In the genomic region with DNA sequence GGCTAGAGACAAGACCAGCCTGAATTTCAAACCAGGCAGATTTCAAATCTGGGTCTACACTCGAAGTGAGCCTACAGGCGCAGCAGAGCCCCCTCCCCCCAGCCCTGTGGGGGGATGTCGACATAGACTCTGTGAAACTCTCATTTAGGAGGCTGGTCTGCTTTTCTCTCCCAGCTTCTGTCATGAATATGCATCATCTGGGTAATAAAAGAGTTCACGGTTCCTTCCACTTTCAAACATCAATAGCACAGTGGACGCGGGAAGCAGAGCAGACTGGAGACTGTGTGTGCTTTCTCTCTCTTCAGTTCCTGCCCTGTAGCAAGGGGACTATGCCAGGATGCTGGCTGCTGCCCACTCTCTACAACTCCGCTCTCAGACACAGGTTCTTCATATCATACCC, we compare ENCODE assay signal across 9 mouse cellular contexts. TPM values are rescaled to one million over a fixed set of nuclear protein-coding genes. Genes with fewer than 3 reads are reported as not detected.
DNase-seq lines count a peak whose midpoint lies in the region; ATAC-seq and TF ChIP-seq lines count a peak whose summit lies in the region.
"Had no signal": no experiment of that assay in that cellular context is flagged by ENCODE, and none has a peak within 500 bp of the region (broad histone marks: within the 10 kb centered on the region; RNA-seq: fewer than 3 reads in every experiment).

No protein-coding gene starts in this region.

- H3K9me3 ChIP-seq in forebrain, embryonic 15.5 days, result no peaks in the 10 kb centered on the region
- H3K9me3 ChIP-seq in midbrain, embryonic 13.5 days, result no peaks in the 10 kb centered on the region

- 0 out of 2 replicates have a peak, but pooled peaks cover 4% of the 10 kb centered on the region for H3K36me3 ChIP-seq in forebrain, embryonic 15.5 days
- peaks cover 23% of the 10 kb centered on the region for H3K36me3 ChIP-seq in midbrain, embryonic 13.5 days

- H3K4me3 ChIP-seq in layer of hippocampus, adult 2 months, result no peak overlapping the region
- no peak overlapping the region for H3K4me3 ChIP-seq in cortical plate, adult 2 months (ENCODE audit: insufficient read depth, low read length)
- H3K4me3 ChIP-seq in forebrain, embryonic 15.5 days, result 0 out of 2 replicates have a peak overlapping the region, but pooled peaks have one; percentile 10
- 0 out of 2 replicates have a peak overlapping the region, but pooled peaks have one; percentile 10 for H3K4me3 ChIP-seq in midbrain, embryonic 13.5 days (replicated peaks)

- 4% methylated on average over 7 of the region's 7 CpGs for WGBS in forebrain, embryonic 15.5 days
- 6% methylated on average over 7 of the region's 7 CpGs for WGBS in midbrain, embryonic 13.5 days

- ATAC-seq in forebrain, embryonic 15.5 days (replicated peaks), result peak; percentile 79
- ATAC-seq in midbrain, embryonic 13.5 days, result peak; percentile 68
- ATAC-seq in megakaryocyte-erythroid progenitor cell, adult 5-6 weeks (replicated peaks; ENCODE audit: low FRiP score, low TSS enrichment, poor library complexity, severe bottlenecking), result no peak

- TF ChIP-seq CTCF in layer of hippocampus, adult 2 months (conservative IDR thresholded peaks at IDR 0.05), result no peak
- no peak for TF ChIP-seq CTCF in cortical plate, adult 2 months (IDR thresholded peaks at IDR 0.05; ENCODE audit: extremely low read depth, insufficient read depth, low read length)

- peak in 1 of 2 experiments; percentile 48 for DNase-seq in layer of hippocampus, adult 2 months (ENCODE audit: low spot score in 2 of 2)
- DNase-seq in layer of hippocampus, adult 11-12 months (ENCODE audit: low spot score), result no peak
- no peak for DNase-seq in T-cell, adult 2 months (ENCODE audit: low spot score)
- DNase-seq: gastrocnemius, postnatal 36 days; thymus, postnatal 14 days had no signal

- H3K9ac ChIP-seq in forebrain, embryonic 15.5 days (replicated peaks), result 0 out of 2 replicates have a peak overlapping the region, but pooled peaks have one; percentile 8
- peak overlapping the region; percentile 54 for H3K9ac ChIP-seq in midbrain, embryonic 13.5 days (replicated peaks)

- no peak for TF ChIP-seq POLR2A in cortical plate, adult 2 months (IDR thresholded peaks at IDR 0.05; ENCODE audit: extremely low read depth, insufficient read depth, low read length)

- peak overlapping the region; percentile 86 for H3K27ac ChIP-seq in layer of hippocampus, adult 2 months
- 0 out of 2 replicates have a peak overlapping the region, but pooled peaks have one; percentile 53 for H3K27ac ChIP-seq in cortical plate, adult 2 months (ENCODE audit: insufficient read depth, low read length)
- H3K27ac ChIP-seq in forebrain, embryonic 15.5 days (replicated peaks), result peak overlapping the region; percentile 93
- peak overlapping the region; percentile 95 for H3K27ac ChIP-seq in midbrain, embryonic 13.5 days

- H3K27me3 ChIP-seq in forebrain, embryonic 15.5 days, result no peaks in the 10 kb centered on the region
- H3K27me3 ChIP-seq in midbrain, embryonic 13.5 days, result no peaks in the 10 kb centered on the region

- H3K4me2 ChIP-seq in forebrain, embryonic 15.5 days (replicated peaks), result peak overlapping the region; percentile 26
- H3K4me2 ChIP-seq in midbrain, embryonic 13.5 days (replicated peaks), result peak overlapping the region; percentile 47

- H3K4me1 ChIP-seq in cortical plate, adult 2 months (ENCODE audit: control insufficient read depth, insufficient read depth, low read length), result peaks cover 4% of the 10 kb centered on the region
- peaks cover 85% of the 10 kb centered on the region for H3K4me1 ChIP-seq in forebrain, embryonic 15.5 days
- H3K4me1 ChIP-seq in midbrain, embryonic 13.5 days (replicated peaks), result peaks cover 90% of the 10 kb centered on the region

RNA-seq across cellular contexts. Expression of a gene that starts 30.8 kb away (rescaled TPM):
- 10 to 100 TPM; 32.7 to 35.7 TPM for total RNA-seq in layer of hippocampus, adult 2 months (2021)
- polyA plus RNA-seq in cortical plate, adult 2 months (2012; rRNA removed), result 10.9 and 11.1 TPM in 2 replicates
- 22.6 and 26.1 TPM in 2 replicates for polyA plus RNA-seq in forebrain, embryonic 15.5 days (2015; fragmentation: Nextera tagmentation; extraction: Ambion mirVana)
- 21.4 and 27.9 TPM in 2 replicates for polyA plus RNA-seq in midbrain, embryonic 13.5 days (2015; fragmentation: Nextera tagmentation; extraction: Ambion mirVana)
- 2.6 and 3.1 TPM in 2 replicates for total RNA-seq in megakaryocyte-erythroid progenitor cell, adult 5-6 weeks (2014; fragmentation: Nextera tagmentation)
- 0.56 and 0.61 TPM in 2 replicates for total RNA-seq in megakaryocyte-erythroid progenitor cell, adult 5-6 weeks (2017)

RNA-seq across cellular contexts. Expression of a gene that starts 40.7 kb away (rescaled TPM):
- 10 to 100 TPM; 49.3 to 51.3 TPM for total RNA-seq in layer of hippocampus, adult 2 months (2021)
- 30.6 and 32.2 TPM in 2 replicates for polyA plus RNA-seq in cortical plate, adult 2 months (2012; rRNA removed)
- 18.3 and 19.8 TPM in 2 replicates for polyA plus RNA-seq in forebrain, embryonic 15.5 days (2015; fragmentation: Nextera tagmentation; extraction: Ambion mirVana)
- polyA plus RNA-seq in midbrain, embryonic 13.5 days (2015; fragmentation: Nextera tagmentation; extraction: Ambion mirVana), result 21.3 and 22.8 TPM in 2 replicates
- 32.7 and 37.7 TPM in 2 replicates for total RNA-seq in megakaryocyte-erythroid progenitor cell, adult 5-6 weeks (2014; fragmentation: Nextera tagmentation)
- total RNA-seq in megakaryocyte-erythroid progenitor cell, adult 5-6 weeks (2017), result 16.6 and 29.8 TPM in 2 replicates

Comparison
In these comparisons a context has a peak if more than half of its experiments do, and no peak if none do; other contexts are left out.
1. H3K4me3 ChIP-seq: peak in forebrain, embryonic 15.5 days (single experiment) and midbrain, embryonic 13.5 days (single experiment); none in layer of hippocampus, adult 2 months (single experiment) and cortical plate, adult 2 months (single experiment).
2. Peak in every context shown above with its lines, with median percentiles within 50 percentile points of each other: H3K27ac ChIP-seq.